15 mouse cellular contexts compared by ENCODE assay signal in genomic region chr1:55820866-55821500, GRCm38 (mm10).
"Had no signal": no experiment of that assay in that cellular context is flagged by ENCODE, and none has a peak within 500 bp of the region (broad histone marks: within the 10 kb centered on the region; RNA-seq: fewer than 3 reads in every experiment).

No protein-coding gene starts in this region.

- H3K4me2 ChIP-seq: limb, embryonic 15.5 days; liver, embryonic 12.5 days; lung, embryonic 14.5 days; midbrain, embryonic 13.5 days; neural tube, embryonic 12.5 days had no signal

- H3K36me3 ChIP-seq: limb, embryonic 15.5 days; liver, embryonic 12.5 days; midbrain, embryonic 13.5 days; neural tube, embryonic 12.5 days had no signal

- H3K9ac ChIP-seq: limb, embryonic 15.5 days; liver, embryonic 12.5 days; lung, embryonic 14.5 days; midbrain, embryonic 13.5 days; neural tube, embryonic 12.5 days had no signal

- H3K4me3 ChIP-seq: limb, embryonic 15.5 days; liver, embryonic 12.5 days; midbrain, embryonic 13.5 days; myocyte; neural tube, embryonic 12.5 days had no signal

- H3K4me1 ChIP-seq: limb, embryonic 15.5 days; liver, embryonic 12.5 days; midbrain, embryonic 13.5 days; neural tube, embryonic 12.5 days had no signal

- H3K27ac ChIP-seq: limb, embryonic 15.5 days; liver, embryonic 12.5 days; macrophage; midbrain, embryonic 13.5 days; neural tube, embryonic 12.5 days had no signal

- ATAC-seq: inflammation-experienced regulatory T-cells, adult 6 months; liver, embryonic 12.5 days; midbrain, embryonic 13.5 days had no signal

- H3K27me3 ChIP-seq: limb, embryonic 15.5 days; liver, embryonic 12.5 days; midbrain, embryonic 13.5 days; neural tube, embryonic 12.5 days had no signal

- H3K9me3 ChIP-seq: limb, embryonic 15.5 days; liver, embryonic 12.5 days; midbrain, embryonic 13.5 days; neural tube, embryonic 12.5 days had no signal

- DNase-seq: kidney, adult 11 months; left cerebral cortex, postnatal 4 days; lung, postnatal 14 days; right cerebral cortex, postnatal 4 days; spleen, adult 18-20 months; thymus, adult 18-20 months; thymus, postnatal 14 days had no signal
